Mouse (Mus musculus) neural tube, embryonic 15.5 days (tissue): ENCODE data around the gene Ifna13. TPM values are rescaled to one million over a fixed set of nuclear protein-coding genes. Genes with fewer than 3 reads are reported as not detected.

Experiments used
- ATAC-seq: fragments of 200-750 bp; cut with Nextera tagmentation; 2 replicates; pipeline ENCODE4 v1.8.0; 2017; ENCODE audit warnings: mild to moderate bottlenecking, moderate TSS enrichment, moderate library complexity; ENCODE audit not compliant: low FRiP score
- H3K27ac ChIP-seq: fragments of 300-500 bp; sonication (generic); replicated peaks from 2 replicates; pipeline ENCODE4 v1.5.1; 2015; ENCODE audit warnings: mild to moderate bottlenecking, inconsistent platforms
- H3K27me3 ChIP-seq: fragments of 300-500 bp; sonication (generic); replicated peaks from 2 replicates; pipeline ENCODE4 v1.6.1; 2015; ENCODE audit warnings: inconsistent platforms
- H3K36me3 ChIP-seq: fragments of 300-500 bp; sonication (generic); 2 replicates; pipeline ENCODE4 v1.6.1; 2015; ENCODE audit warnings: inconsistent platforms
- H3K4me1 ChIP-seq: fragments of 300-500 bp; sonication (generic); 2 replicates; pipeline ENCODE4 v1.6.1; 2015; ENCODE audit warnings: inconsistent platforms
- H3K4me2 ChIP-seq: fragments of 300-500 bp; sonication (generic); 2 replicates; pipeline ENCODE4 v1.6.1; 2015; ENCODE audit warnings: inconsistent platforms, mild to moderate bottlenecking, moderate library complexity
- H3K4me3 ChIP-seq: fragments of 300-500 bp; sonication (generic); replicated peaks from 2 replicates; pipeline ENCODE4 v1.5.1; 2015; ENCODE audit warnings: mild to moderate bottlenecking, inconsistent platforms
- H3K9ac ChIP-seq: fragments of 300-500 bp; sonication (generic); replicated peaks from 2 replicates; pipeline ENCODE4 v1.6.1; 2015; ENCODE audit warnings: mild to moderate bottlenecking, inconsistent platforms
- H3K9me3 ChIP-seq: fragments of 300-500 bp; sonication (generic); replicated peaks from 2 replicates; pipeline ENCODE4 v1.6.1; 2016; ENCODE audit warnings: inconsistent platforms
- WGBS: fragments of 180-500 bp; shearing (Covaris S2); methylation state at CpG from one replicate; pipeline ENCODE4 v1.1.7; 2015; ENCODE audit warnings: mixed read lengths; 5-methylcytosine and 5-hydroxymethylcytosine counted together
- polyA plus RNA-seq: library from polyadenylated mRNA; unstranded; fragments of >200 nt; fragmentation: Nextera tagmentation; extraction: Ambion mirVana; gene quantifications from 2 replicates; pipeline ENCODE4 v1.2.1, GENCODE M21; 2015

The Ifna13 gene
- polyA plus RNA-seq, 1 experiment from 2014 or later = not detected

DNA sequence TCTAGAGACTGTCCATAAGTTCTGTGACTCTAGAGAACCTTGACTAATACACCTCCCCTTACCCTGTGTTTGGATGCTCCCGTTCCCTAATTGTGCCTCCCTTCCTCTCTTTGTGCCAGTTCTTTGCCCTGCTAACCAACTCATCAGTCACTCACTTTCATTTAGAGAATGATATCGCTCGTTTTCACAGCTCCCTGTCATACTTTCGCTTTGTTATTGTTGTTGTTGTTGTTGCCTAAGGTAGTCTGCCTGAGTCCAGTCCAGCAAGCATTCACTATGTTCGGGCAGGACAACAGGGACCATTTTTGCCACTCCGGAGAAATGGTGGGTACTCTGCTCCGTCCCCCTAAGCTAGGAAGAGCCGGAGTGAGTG, 3.6 kb downstream of the Ifna13 start:
- Histone ChIP-seq H3K36me3 (no peaks in the 10 kb centered on the region), H3K4me2 (peak overlapping the region; percentile 50), H3K27me3 (no peaks in the 10 kb centered on the region), H3K27ac (no peak overlapping the region), H3K9me3 (no peaks in the 10 kb centered on the region), H3K4me1 (no peaks in the 10 kb centered on the region), H3K4me3 (peak overlapping the region; percentile 31), H3K9ac (no peak overlapping the region)
- WGBS = 65% methylated on average over 8 of the region's 8 CpGs
- ATAC-seq = no peak

GRCm38 (mm10) chr4:88634311-88634710, 9.9 kb downstream of the Ifna13 start, which contains the start of gene C87499:
Gene C87499, minus strand, starts transcription at chr4:88634411.
- Histone ChIP-seq H3K27me3 (no peaks in the 10 kb centered on the region), H3K9ac (no peak within 1 kb of the TSS), H3K36me3 (no peaks in the 10 kb centered on the region), H3K9me3 (no peaks in the 10 kb centered on the region; the same call in 1 of the 2 replicates), H3K4me3 (no peak within 1 kb of the TSS), H3K4me2 (no peak within 1 kb of the TSS), H3K4me1 (no peaks in the 10 kb centered on the region), H3K27ac (no peak within 1 kb of the TSS)
- 87% methylated on average over 4 of the region's 4 CpGs for WGBS
- no peak for ATAC-seq

DNA sequence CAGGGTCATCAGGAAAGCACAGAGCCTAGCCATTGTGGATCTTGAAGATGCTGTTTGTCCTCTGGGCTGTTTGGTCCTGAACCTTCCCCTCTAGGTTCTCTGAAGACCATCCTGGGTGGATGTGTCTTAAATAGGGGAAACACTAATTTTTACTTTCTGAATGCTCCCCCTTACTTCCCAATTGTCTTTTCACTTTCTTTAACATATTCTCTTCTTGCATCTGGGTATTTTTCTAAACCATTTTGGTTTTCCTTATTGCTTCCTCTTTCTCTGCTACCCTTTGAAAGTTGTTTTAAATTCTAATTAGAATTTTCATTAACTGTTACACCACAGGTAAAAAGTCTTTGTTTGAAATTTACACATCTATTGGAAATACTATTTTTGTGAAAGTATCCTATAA, 41.0 kb downstream of the Ifna13 start, which contains the start of gene Ifna12:
Gene Ifna12 (minus strand): TSS at position 101 of the 400 bp plus-strand sequence.
- Histone ChIP-seq H3K4me1 (no peaks in the 10 kb centered on the region), H3K27ac (no peak within 1 kb of the TSS), H3K9ac (no peak within 1 kb of the TSS), H3K36me3 (no peaks in the 10 kb centered on the region), H3K9me3 (no peaks in the 10 kb centered on the region), H3K4me3 (no peak within 1 kb of the TSS), H3K4me2 (no peak within 1 kb of the TSS), H3K27me3 (no peaks in the 10 kb centered on the region)
- no peak for ATAC-seq

Other genes with a start within 250 kb of the Ifna13 start
- gene Hacd4, start 205.5 kb downstream of the Ifna13 start, polyA plus RNA-seq = 4.3 and 5.5 TPM in 2 replicates
- gene Ifnb1, start 121.7 kb downstream of the Ifna13 start, polyA plus RNA-seq = not detected in 2 replicates
- not detected in 2 replicates for gene Ifna15, start 86.2 kb downstream of the Ifna13 start, polyA plus RNA-seq
- gene Ifna14, start 72.7 kb downstream of the Ifna13 start, polyA plus RNA-seq = not detected in 2 replicates
- not detected in 2 replicates for gene Ifna9, start 52.1 kb downstream of the Ifna13 start, polyA plus RNA-seq
- not detected in 2 replicates for gene Ifna12, start 41.1 kb downstream of the Ifna13 start, polyA plus RNA-seq
- gene C87499, start 10.0 kb downstream of the Ifna13 start, polyA plus RNA-seq = not detected in 2 replicates
- gene Ifna16, start 32.5 kb upstream of the Ifna13 start, polyA plus RNA-seq = not detected in 2 replicates
- not detected in 2 replicates for gene Ifna2, start 39.5 kb upstream of the Ifna13 start, polyA plus RNA-seq
- not detected in 2 replicates for gene Ifnab, start 46.9 kb upstream of the Ifna13 start, polyA plus RNA-seq
- gene Gm26566, start 77.3 kb upstream of the Ifna13 start, polyA plus RNA-seq = 1.0 and 1.4 TPM in 2 replicates
- 95.7 and 97.8 TPM in 2 replicates for gene Klhl9, start 78.0 kb upstream of the Ifna13 start, polyA plus RNA-seq
- gene Gm13271, start 110.4 kb upstream of the Ifna13 start, polyA plus RNA-seq = not detected in 2 replicates
- gene Gm13283, start 115.7 kb upstream of the Ifna13 start, polyA plus RNA-seq = 0.18 TPM in 1 of 2 replicates, not detected in the other
- not detected in 2 replicates for gene Gm13290, start 129.4 kb upstream of the Ifna13 start, polyA plus RNA-seq
- not detected in 2 replicates for gene Gm13289, start 132.5 kb upstream of the Ifna13 start, polyA plus RNA-seq
- gene Gm13272, start 135.4 kb upstream of the Ifna13 start, polyA plus RNA-seq = not detected in 2 replicates
- not detected in 2 replicates for gene Ifnz, start 137.7 kb upstream of the Ifna13 start, polyA plus RNA-seq
- gene Gm13276, start 141.2 kb upstream of the Ifna13 start, polyA plus RNA-seq = not detected in 2 replicates
- not detected in 2 replicates for gene Gm13277, start 144.2 kb upstream of the Ifna13 start, polyA plus RNA-seq
- gene Gm13278, start 147.1 kb upstream of the Ifna13 start, polyA plus RNA-seq = not detected in 2 replicates
- not detected in 2 replicates for gene Gm13275, start 150.0 kb upstream of the Ifna13 start, polyA plus RNA-seq
- gene Gm13279, start 152.9 kb upstream of the Ifna13 start, polyA plus RNA-seq = not detected in 2 replicates
- 0.38 TPM in 1 of 2 replicates, not detected in the other for gene Gm13285, start 155.2 kb upstream of the Ifna13 start, polyA plus RNA-seq
- not detected in 2 replicates for gene Gm13287, start 158.8 kb upstream of the Ifna13 start, polyA plus RNA-seq
- not detected in 2 replicates for gene Gm13288, start 161.1 kb upstream of the Ifna13 start, polyA plus RNA-seq
- gene Ifna7, start 171.8 kb upstream of the Ifna13 start, polyA plus RNA-seq = not detected in 2 replicates
- gene Ifna11, start 175.5 kb upstream of the Ifna13 start, polyA plus RNA-seq = not detected in 2 replicates
- not detected in 2 replicates for gene Ifna6, start 183.0 kb upstream of the Ifna13 start, polyA plus RNA-seq
- not detected in 2 replicates for gene Ifna5, start 191.1 kb upstream of the Ifna13 start, polyA plus RNA-seq
- not detected in 2 replicates for gene Ifna4, start 197.4 kb upstream of the Ifna13 start, polyA plus RNA-seq
- gene Ifna1, start 205.6 kb upstream of the Ifna13 start, polyA plus RNA-seq = not detected in 2 replicates
- not detected in 2 replicates for gene Ifne, start 235.7 kb upstream of the Ifna13 start, polyA plus RNA-seq